Mouse (Mus musculus): ENCODE measurements around the gene Igsf11.

DNA sequence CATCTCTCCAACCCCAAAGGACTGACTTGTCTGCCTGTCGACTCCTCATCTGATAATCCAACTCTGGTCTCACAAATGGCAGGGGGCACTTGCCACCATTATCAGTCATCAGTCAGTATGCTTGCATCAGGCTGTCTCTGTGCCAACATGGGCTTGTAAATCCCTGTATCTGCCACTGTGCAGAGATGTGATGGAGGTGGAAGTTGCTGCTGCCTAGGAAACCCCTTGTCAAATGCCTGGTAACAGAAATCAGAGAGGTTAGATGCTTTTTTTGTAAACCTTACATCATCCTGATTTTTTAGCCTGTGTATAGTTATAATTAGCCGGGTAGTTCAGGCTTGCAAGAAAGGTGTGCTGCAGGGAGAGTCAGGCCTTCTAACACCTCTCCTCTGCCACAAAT lies 69.4 kb downstream of the Igsf11 start:
- TF ChIP-seq CTCF (conservative IDR thresholded peaks at IDR 0.05 in 1 of 2, IDR thresholded peaks at IDR 0.05 in 1 of 2; ENCODE audit: low read depth in 2 of 2, low read length in 2 of 2), result no peak
- no peak for TF ChIP-seq MAX (IDR thresholded peaks at IDR 0.05; ENCODE audit: low read length)
- no peak for TF ChIP-seq ZKSCAN1 (IDR thresholded peaks at IDR 0.05; ENCODE audit: borderline replicate concordance, low read depth, low read length)
- no peak for TF ChIP-seq UBTF (IDR thresholded peaks at IDR 0.05; ENCODE audit: low read depth, low read length)
- no peak for TF ChIP-seq POLR2A (IDR thresholded peaks at IDR 0.05; ENCODE audit: low read depth, low read length)
- no peak for TF ChIP-seq MAZ (IDR thresholded peaks at IDR 0.05; ENCODE audit: low read depth, low read length)
- no peak for TF ChIP-seq MYC (IDR thresholded peaks at IDR 0.05; ENCODE audit: low read depth, low read length)
- no peak for TF ChIP-seq EP300 (IDR thresholded peaks at IDR 0.05; ENCODE audit: low read length)
- TF ChIP-seq CHD2 (IDR thresholded peaks at IDR 0.05; ENCODE audit: low read length), result no peak
- TF ChIP-seq NELFE (IDR thresholded peaks at IDR 0.05; ENCODE audit: low read depth, low read length), result no peak
- no peak for TF ChIP-seq SIN3A (IDR thresholded peaks at IDR 0.05; ENCODE audit: low read length)

Measured in CH12.LX (cell line).